Mouse (Mus musculus): ENCODE results near the gene Pik3ap1.

GRCm38 (mm10) chr19:41266251-41266901, 118.5 kb downstream of the Pik3ap1 start:
- no peak for TF ChIP-seq POLR2A (IDR thresholded peaks at IDR 0.05; ENCODE audit: insufficient read depth, low read depth, low read length)
- TF ChIP-seq CTCF (IDR thresholded peaks at IDR 0.05): no peak
- TF ChIP-seq EP300 (IDR thresholded peaks at IDR 0.05; ENCODE audit: insufficient read depth, low read depth, low read length): no peak
